Mouse (Mus musculus): ENCODE results near the gene Micu1. TPM values are rescaled to one million over a fixed set of nuclear protein-coding genes. Genes with fewer than 3 reads are reported as not detected.

Gene Micu1
- polyA plus RNA-seq, 1 experiment from 2014 or later, result 58.0 TPM

GRCm38 (mm10) chr10:59699516-59699915 lies 2.8 kb upstream of the Micu1 start:
- no peak overlapping the region for H3K27ac ChIP-seq
- peaks cover 20% of the 10 kb centered on the region for H3K4me1 ChIP-seq
- no peaks in the 10 kb centered on the region for H3K36me3 ChIP-seq (replicated peaks)
- H3K4me3 ChIP-seq, result no peak overlapping the region
- 83% methylated on average over 5 of the region's 5 CpGs for WGBS
- H3K27me3 ChIP-seq (ENCODE audit: poor library complexity, severe bottlenecking), result no peaks in the 10 kb centered on the region
- no peak for DNase-seq (ENCODE audit: extremely low spot score, low spot score)
- no peaks in the 10 kb centered on the region for H3K9me3 ChIP-seq

GRCm38 (mm10) chr10:59701805-59702204 lies 472 bp upstream of the Micu1 start:
- Histone ChIP-seq H3K27ac (peak overlapping the region; percentile 84), H3K36me3 (replicated peaks) (no peaks in the 10 kb centered on the region), H3K9me3 (no peaks in the 10 kb centered on the region), H3K4me3 (peak overlapping the region; percentile 75), H3K4me1 (peaks cover 20% of the 10 kb centered on the region), H3K27me3 (ENCODE audit: poor library complexity, severe bottlenecking) (no peaks in the 10 kb centered on the region)
- 46% methylated on average over 5 of the region's 5 CpGs for WGBS
- DNase-seq (ENCODE audit: extremely low spot score, low spot score), result no peak

DNA sequence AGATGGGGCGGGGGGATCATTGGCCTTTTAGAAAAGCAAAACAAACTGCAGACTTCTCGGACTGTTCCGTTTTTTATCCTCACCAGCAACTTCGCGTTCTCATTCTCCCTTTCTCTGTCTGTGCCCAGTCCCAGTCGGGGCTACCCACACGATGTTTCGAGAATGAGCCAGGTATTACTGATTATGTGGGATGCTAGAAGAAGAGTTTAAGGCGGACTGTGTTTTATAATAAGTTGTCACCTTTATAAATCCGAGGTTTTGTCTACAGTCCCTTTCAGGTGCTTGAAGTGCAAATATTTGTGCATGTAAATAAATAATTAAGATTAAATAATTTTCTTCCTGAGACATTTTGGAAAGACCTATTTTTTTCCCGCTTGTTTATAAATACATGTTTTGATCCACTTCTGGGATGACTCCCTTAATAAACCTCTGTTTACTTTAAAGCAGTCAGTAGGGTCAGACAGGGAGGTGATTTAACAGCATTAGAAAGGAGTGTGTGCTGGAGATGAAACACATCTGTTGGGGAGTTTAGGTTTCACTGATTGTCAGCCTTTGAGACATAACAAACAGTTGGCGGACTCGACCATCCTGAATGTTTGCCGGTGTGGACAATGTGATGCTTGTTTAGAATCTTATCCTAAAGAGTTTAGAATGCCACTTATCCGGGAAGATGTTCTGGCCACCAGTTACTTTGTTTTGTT lies 933 bp downstream of the Micu1 start:
- H3K4me1 ChIP-seq, result peaks cover 20% of the 10 kb centered on the region
- H3K27ac ChIP-seq, result peak overlapping the region; percentile 84
- H3K27me3 ChIP-seq (ENCODE audit: poor library complexity, severe bottlenecking), result no peaks in the 10 kb centered on the region
- no peaks in the 10 kb centered on the region for H3K9me3 ChIP-seq
- 15% methylated on average over 15 of the region's 15 CpGs for WGBS
- no peak for DNase-seq (ENCODE audit: extremely low spot score, low spot score)
- no peaks in the 10 kb centered on the region for H3K36me3 ChIP-seq (replicated peaks)
- H3K4me3 ChIP-seq, result peak overlapping the region; percentile 75

- Histone ChIP-seq H3K4me3 (no peak overlapping the region), H3K36me3 (replicated peaks) (peaks cover 23% of the 10 kb centered on the region), H3K9me3 (no peaks in the 10 kb centered on the region), H3K27ac (no peak overlapping the region), H3K4me1 (peaks cover 17% of the 10 kb centered on the region), H3K27me3 (ENCODE audit: poor library complexity, severe bottlenecking) (no peaks in the 10 kb centered on the region)
- 96% methylated on average over 6 of the region's 6 CpGs for WGBS
- no peak for DNase-seq (ENCODE audit: extremely low spot score, low spot score)
These were observed 4.8 kb downstream of the Micu1 start for GRCm38 (mm10) chr10:59706991-59707546.

GRCm38 (mm10) chr10:59707595-59707994 lies 5.3 kb downstream of the Micu1 start:
- H3K27me3 ChIP-seq (ENCODE audit: poor library complexity, severe bottlenecking), result no peaks in the 10 kb centered on the region
- peaks cover 14% of the 10 kb centered on the region for H3K4me1 ChIP-seq
- no peak overlapping the region for H3K4me3 ChIP-seq
- DNase-seq (ENCODE audit: extremely low spot score, low spot score), result no peak
- H3K36me3 ChIP-seq (replicated peaks), result peaks cover 28% of the 10 kb centered on the region
- 82% methylated on average over 2 of the region's 2 CpGs for WGBS
- H3K9me3 ChIP-seq, result no peaks in the 10 kb centered on the region
- H3K27ac ChIP-seq, result no peak overlapping the region

GRCm38 (mm10) chr10:59709281-59709680 lies 7.0 kb downstream of the Micu1 start:
- WGBS, result 96% methylated on average over 7 of the region's 7 CpGs
- DNase-seq (ENCODE audit: extremely low spot score, low spot score), result no peak
- Histone ChIP-seq H3K27ac (no peak overlapping the region), H3K4me1 (no peaks in the 10 kb centered on the region), H3K27me3 (ENCODE audit: poor library complexity, severe bottlenecking) (no peaks in the 10 kb centered on the region), H3K9me3 (no peaks in the 10 kb centered on the region), H3K36me3 (replicated peaks) (peaks cover 28% of the 10 kb centered on the region), H3K4me3 (no peak overlapping the region)

DNA sequence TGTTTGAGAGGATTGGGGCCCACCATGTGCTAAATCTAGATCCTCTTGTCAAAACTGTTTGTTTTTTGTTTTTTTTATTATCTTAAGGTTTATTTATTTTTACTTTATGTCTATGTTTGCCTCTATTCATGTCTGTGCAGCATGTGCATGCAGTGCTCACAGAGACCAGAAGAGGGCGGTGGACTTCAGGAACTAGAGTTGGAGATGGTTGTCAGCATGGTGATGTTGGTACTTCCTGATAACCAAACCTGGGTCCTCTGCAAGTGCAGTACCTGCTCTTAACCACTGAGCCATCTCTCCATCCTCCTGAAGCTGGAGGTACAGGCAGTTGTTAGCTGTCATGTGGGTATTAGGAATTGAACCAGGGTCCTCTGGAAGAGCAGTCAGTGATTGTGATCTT lies 8.0 kb downstream of the Micu1 start:
- no peak for DNase-seq (ENCODE audit: extremely low spot score, low spot score)
- Histone ChIP-seq H3K4me3 (no peak overlapping the region), H3K27me3 (ENCODE audit: poor library complexity, severe bottlenecking) (no peaks in the 10 kb centered on the region), H3K27ac (no peak overlapping the region), H3K4me1 (no peaks in the 10 kb centered on the region), H3K36me3 (replicated peaks) (peaks cover 28% of the 10 kb centered on the region), H3K9me3 (no peaks in the 10 kb centered on the region)
- WGBS, result 87% methylated on average over 1 of the region's 1 CpGs

DNA sequence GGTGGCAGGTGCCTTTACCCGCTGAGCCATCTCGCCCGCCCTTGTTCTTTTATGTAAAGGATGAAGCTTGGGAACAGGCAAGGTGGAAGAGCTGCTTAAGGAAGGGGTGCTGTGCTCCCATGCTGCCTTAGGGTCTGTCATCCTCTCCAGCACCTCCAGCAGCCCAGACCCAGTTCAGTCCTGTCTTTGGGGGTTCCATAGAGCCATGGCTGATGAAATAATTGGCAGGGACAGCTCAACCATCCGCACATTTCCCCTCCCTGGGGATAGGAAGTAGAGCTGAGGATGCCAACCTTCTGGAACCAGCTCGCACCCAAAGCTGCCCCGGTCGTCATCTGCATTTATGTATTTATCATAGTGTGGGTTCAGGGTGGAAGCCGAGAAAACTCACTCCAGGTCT lies 9.8 kb downstream of the Micu1 start:
- H3K9me3 ChIP-seq, result no peaks in the 10 kb centered on the region

DNA sequence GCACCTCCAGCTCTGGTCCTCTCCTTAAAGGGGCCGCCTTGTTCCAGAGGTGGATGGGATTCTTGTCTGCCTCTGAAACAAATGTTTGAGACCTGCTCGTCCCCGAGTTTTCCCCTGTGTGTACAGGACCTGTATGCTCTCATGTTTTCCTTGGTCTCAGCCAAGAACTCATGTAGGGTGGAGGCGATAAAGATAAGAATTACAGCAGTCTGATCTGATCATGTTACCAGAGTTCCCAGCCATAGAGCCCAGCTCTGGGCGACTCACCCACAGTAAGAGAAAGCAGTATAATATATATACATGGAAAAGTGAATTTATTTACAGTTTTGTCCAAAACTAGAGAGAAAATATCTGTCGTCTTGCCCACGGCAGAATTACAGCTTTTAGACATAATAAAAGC lies 17.7 kb downstream of the Micu1 start:
- Histone ChIP-seq H3K9me3 (no peaks in the 10 kb centered on the region), H3K4me3 (no peak overlapping the region), H3K36me3 (replicated peaks) (no peaks in the 10 kb centered on the region), H3K27me3 (ENCODE audit: poor library complexity, severe bottlenecking) (no peaks in the 10 kb centered on the region), H3K4me1 (peaks cover 23% of the 10 kb centered on the region), H3K27ac (no peak overlapping the region)
- 91% methylated on average over 7 of the region's 7 CpGs for WGBS
- DNase-seq (ENCODE audit: extremely low spot score, low spot score), result no peak

More for the DNA sequence above, 9.8 kb downstream of the Micu1 start:
- Histone ChIP-seq H3K36me3 (replicated peaks) (peaks cover 28% of the 10 kb centered on the region), H3K4me1 (no peaks in the 10 kb centered on the region), H3K27ac (no peak overlapping the region), H3K4me3 (no peak overlapping the region), H3K27me3 (ENCODE audit: poor library complexity, severe bottlenecking) (no peaks in the 10 kb centered on the region)
- DNase-seq (ENCODE audit: extremely low spot score, low spot score), result no peak
- WGBS, result 95% methylated on average over 8 of the region's 8 CpGs

- Histone ChIP-seq H3K4me3 (no peak overlapping the region), H3K36me3 (replicated peaks) (no peaks in the 10 kb centered on the region), H3K27ac (no peak overlapping the region), H3K9me3 (no peaks in the 10 kb centered on the region), H3K27me3 (ENCODE audit: poor library complexity, severe bottlenecking) (no peaks in the 10 kb centered on the region), H3K4me1 (peaks cover 26% of the 10 kb centered on the region)
- WGBS, result 82% methylated on average over 4 of the region's 4 CpGs
- no peak for DNase-seq (ENCODE audit: extremely low spot score, low spot score)
These were observed 19.3 kb downstream of the Micu1 start for GRCm38 (mm10) chr10:59721555-59721954.

DNA sequence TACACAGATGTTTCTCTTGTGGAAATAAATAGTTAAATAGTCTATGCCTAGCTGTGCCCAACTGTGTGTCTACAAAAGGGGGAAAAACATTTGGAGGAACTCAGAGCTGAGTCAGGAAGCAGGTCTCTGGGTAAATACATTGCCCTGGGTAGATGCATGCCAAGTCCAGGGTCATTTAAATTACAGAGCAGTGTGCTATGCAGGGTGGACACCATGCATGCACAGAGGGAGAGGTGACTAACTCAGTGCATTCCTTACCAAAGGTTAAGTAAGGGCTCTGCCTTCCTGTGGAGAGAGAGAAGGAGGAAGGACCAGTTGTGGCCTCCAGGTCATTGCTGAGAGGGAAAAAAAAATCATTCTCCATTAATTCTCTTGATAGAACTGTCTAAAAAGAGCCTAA lies 22.4 kb downstream of the Micu1 start:
- no peak for DNase-seq (ENCODE audit: extremely low spot score, low spot score)

DNA sequence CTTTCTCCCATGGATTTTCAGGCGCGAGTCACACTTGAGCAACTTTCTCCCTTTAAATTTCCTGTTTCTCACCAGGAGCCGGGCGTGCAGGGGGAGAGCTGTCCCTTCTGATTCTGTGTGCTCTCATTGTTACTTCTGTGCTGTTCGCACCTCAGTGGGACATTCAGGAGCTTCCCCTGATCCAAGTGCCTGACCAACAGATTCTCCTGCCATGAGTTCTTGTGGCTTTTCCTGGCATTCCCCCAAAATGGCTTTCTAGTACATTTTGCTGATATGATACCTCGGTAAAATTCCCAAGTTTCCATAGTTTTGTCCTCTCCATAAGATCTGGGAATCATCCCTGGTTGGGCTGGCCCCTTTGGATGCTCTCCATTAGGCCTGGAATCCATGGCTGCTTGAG lies 25.0 kb downstream of the Micu1 start:
- Histone ChIP-seq H3K9me3 (no peaks in the 10 kb centered on the region), H3K4me1 (peaks cover 29% of the 10 kb centered on the region), H3K27ac (no peak overlapping the region), H3K27me3 (ENCODE audit: poor library complexity, severe bottlenecking) (no peaks in the 10 kb centered on the region), H3K4me3 (no peak overlapping the region), H3K36me3 (replicated peaks) (peaks cover 5% of the 10 kb centered on the region; the same call in 1 of the 2 replicates)
- 72% methylated on average over 6 of the region's 6 CpGs for WGBS
- no peak for DNase-seq (ENCODE audit: extremely low spot score, low spot score)

More for the DNA sequence above, 22.4 kb downstream of the Micu1 start:
- Histone ChIP-seq H3K9me3 (no peaks in the 10 kb centered on the region), H3K27ac (no peak overlapping the region), H3K36me3 (replicated peaks) (peaks cover 5% of the 10 kb centered on the region; the same call in 1 of the 2 replicates), H3K4me1 (peaks cover 31% of the 10 kb centered on the region), H3K4me3 (no peak overlapping the region), H3K27me3 (ENCODE audit: poor library complexity, severe bottlenecking) (no peaks in the 10 kb centered on the region)

DNA sequence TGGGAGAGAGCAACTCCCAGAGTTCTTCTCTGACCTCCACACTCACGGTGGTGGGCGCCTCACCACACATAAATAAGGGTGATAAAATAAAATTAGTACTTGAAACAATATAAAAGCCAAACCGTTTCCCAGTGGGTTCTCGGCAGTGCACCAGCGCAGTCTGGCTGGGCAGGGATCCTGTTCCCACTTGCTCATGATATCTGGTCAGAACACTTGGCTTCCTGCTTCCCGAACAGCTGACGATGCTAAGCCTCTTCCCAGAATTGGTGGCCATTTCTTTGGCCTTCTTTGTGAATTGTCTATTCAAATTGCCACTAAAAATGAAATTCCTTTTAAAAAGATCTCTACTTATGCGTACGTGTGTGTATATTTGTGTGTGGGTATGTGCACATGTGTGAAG lies 27.0 kb downstream of the Micu1 start:
- Histone ChIP-seq H3K27me3 (ENCODE audit: poor library complexity, severe bottlenecking) (no peaks in the 10 kb centered on the region), H3K4me3 (no peak overlapping the region), H3K36me3 (replicated peaks) (peaks cover 24% of the 10 kb centered on the region), H3K27ac (0 out of 2 replicates have a peak overlapping the region, but pooled peaks have one; percentile 26), H3K9me3 (no peaks in the 10 kb centered on the region), H3K4me1 (peaks cover 21% of the 10 kb centered on the region)
- DNase-seq (ENCODE audit: extremely low spot score, low spot score), result no peak
- WGBS, result 93% methylated on average over 9 of the region's 9 CpGs
